Mouse (Mus musculus): ENCODE measurements around the gene Apobec2. TPM values are rescaled to one million over a fixed set of nuclear protein-coding genes. Genes with fewer than 3 reads are reported as not detected.

The Apobec2 gene
- polyA plus RNA-seq, 1 experiment from 2014 or later, result 1.2 TPM

GRCm38 (mm10) chr17:48454688-48455087 is 22.0 kb upstream of the Apobec2 start, which contains the start of gene Unc5cl:
Gene Unc5cl (plus strand): TSS chr17:48454901.
- H3K36me3 ChIP-seq, result 0 out of 2 replicates have a peak, but pooled peaks cover 3% of the 10 kb centered on the region
- ATAC-seq (ENCODE audit: low read depth) (peak; percentile 19), DNase-seq (peak; percentile 58)
- H3K4me3 ChIP-seq (replicated peaks), result peak within 1 kb of the TSS; percentile 46
- 32% methylated on average over 11 of the region's 11 CpGs for WGBS (ENCODE audit: insufficient replicate concordance)
- H3K27me3 ChIP-seq, result no peaks in the 10 kb centered on the region
- peak within 1 kb of the TSS; percentile 67 for H3K9ac ChIP-seq
- peaks cover 73% of the 10 kb centered on the region for H3K4me1 ChIP-seq (replicated peaks)
- H3K4me2 ChIP-seq, result peak within 1 kb of the TSS; percentile 62
- no peaks in the 10 kb centered on the region for H3K9me3 ChIP-seq (replicated peaks)
- H3K27ac ChIP-seq, result peak within 1 kb of the TSS; percentile 78

GRCm38 (mm10) chr17:48454190-48454589 is 21.5 kb upstream of the Apobec2 start:
- WGBS (ENCODE audit: insufficient replicate concordance), result 57% methylated on average over 7 of the region's 7 CpGs
- Histone ChIP-seq H3K36me3 (peaks cover 8% of the 10 kb centered on the region; the same call in 1 of the 2 replicates), H3K27ac (peak overlapping the region; percentile 78), H3K4me1 (replicated peaks) (peaks cover 78% of the 10 kb centered on the region), H3K9ac (peak overlapping the region; percentile 67), H3K9me3 (replicated peaks) (no peaks in the 10 kb centered on the region), H3K27me3 (no peaks in the 10 kb centered on the region), H3K4me3 (replicated peaks) (peak overlapping the region; percentile 46), H3K4me2 (peak overlapping the region; percentile 62)
- ATAC-seq (ENCODE audit: low read depth) (no peak), DNase-seq (no peak)

- H3K27me3 ChIP-seq, result no peaks in the 10 kb centered on the region
- no peak overlapping the region for H3K4me3 ChIP-seq (replicated peaks)
- H3K27ac ChIP-seq, result peak overlapping the region; percentile 64
- H3K36me3 ChIP-seq, result peaks cover 15% of the 10 kb centered on the region
- peaks cover 85% of the 10 kb centered on the region for H3K4me1 ChIP-seq (replicated peaks)
- DNase-seq (peak; percentile 28), ATAC-seq (ENCODE audit: low read depth) (no peak)
- H3K9ac ChIP-seq, result no peak overlapping the region
- no peaks in the 10 kb centered on the region for H3K9me3 ChIP-seq (replicated peaks)
- whole genome bisulfite sequencing (ENCODE audit: insufficient replicate concordance), result 64% methylated on average over 7 of the region's 7 CpGs
- no peak overlapping the region for H3K4me2 ChIP-seq
Observed at GRCm38 (mm10) chr17:48453489-48453888, 20.8 kb upstream of the Apobec2 start.

GRCm38 (mm10) chr17:48451753-48452444 is 19.2 kb upstream of the Apobec2 start:
- Histone ChIP-seq H3K9me3 (replicated peaks) (no peaks in the 10 kb centered on the region), H3K4me3 (replicated peaks) (peak overlapping the region; percentile 69), H3K9ac (peak overlapping the region; percentile 85), H3K27ac (peak overlapping the region; percentile 99), H3K27me3 (no peaks in the 10 kb centered on the region), H3K4me1 (replicated peaks) (peaks cover 86% of the 10 kb centered on the region), H3K36me3 (peaks cover 22% of the 10 kb centered on the region), H3K4me2 (peak overlapping the region; percentile 65)
- peak; percentile 15; the same call in 1 of the 2 replicates for ATAC-seq (ENCODE audit: low read depth)
- peak; percentile 27 for DNase-seq
- WGBS (ENCODE audit: insufficient replicate concordance), result 49% methylated on average over 9 of the region's 9 CpGs

- peaks cover 86% of the 10 kb centered on the region for H3K4me1 ChIP-seq (replicated peaks)
Observed at GRCm38 (mm10) chr17:48451353-48451675, 18.6 kb upstream of the Apobec2 start, which contains the start of gene Tspo2. Gene Tspo2 (minus strand): TSS chr17:48451522.

DNA sequence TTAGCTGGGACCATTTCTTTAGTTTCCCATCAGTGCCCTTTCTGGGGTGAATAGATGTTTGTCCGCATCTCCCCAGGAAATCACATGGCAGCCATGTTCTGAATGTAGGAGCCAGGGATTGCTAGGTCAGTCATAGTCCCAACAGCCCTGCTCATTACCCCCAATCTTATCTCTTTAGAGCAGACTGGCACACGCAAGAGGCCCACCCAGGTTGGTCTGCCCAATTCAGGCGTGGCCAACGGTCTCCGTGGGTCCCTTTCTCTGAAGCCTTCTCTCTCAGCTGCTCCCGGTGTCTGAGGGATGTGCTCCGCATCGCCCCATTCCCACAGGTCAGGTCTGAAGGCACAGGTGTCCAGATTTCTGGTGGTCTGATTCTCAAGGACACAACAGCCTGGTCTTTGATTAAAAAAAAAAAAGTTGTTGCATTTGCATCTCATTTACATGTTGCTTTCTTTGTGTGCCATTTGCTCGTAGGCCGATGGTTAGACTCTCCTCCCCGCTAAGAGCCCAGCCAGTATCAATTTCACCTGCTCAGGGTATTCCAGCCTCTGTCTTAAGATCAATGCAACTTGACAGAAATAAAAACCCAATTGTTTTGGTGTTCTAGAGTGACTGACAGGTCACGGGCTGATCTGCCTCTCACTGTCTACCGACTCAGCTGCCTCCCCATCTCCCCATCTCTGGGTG is 18.1 kb upstream of the Apobec2 start:
- Histone ChIP-seq H3K4me3 (replicated peaks) (peak overlapping the region; percentile 69), H3K4me2 (peak overlapping the region; percentile 65), H3K36me3 (peaks cover 27% of the 10 kb centered on the region), H3K27me3 (no peaks in the 10 kb centered on the region), H3K4me1 (replicated peaks) (peaks cover 86% of the 10 kb centered on the region), H3K9me3 (replicated peaks) (no peaks in the 10 kb centered on the region), H3K27ac (peak overlapping the region; percentile 99), H3K9ac (peak overlapping the region; percentile 85)
- DNase-seq, result peak; percentile 81
- ATAC-seq (ENCODE audit: low read depth), result peak; percentile 87
- WGBS (ENCODE audit: insufficient replicate concordance), result 16% methylated on average over 13 of the region's 13 CpGs

More at GRCm38 (mm10) chr17:48451353-48451675, 18.6 kb upstream of the Apobec2 start, which contains the start of gene Tspo2:
- ATAC-seq (ENCODE audit: low read depth) (peak; percentile 74), DNase-seq (peak; percentile 76)
- Histone ChIP-seq H3K36me3 (peaks cover 27% of the 10 kb centered on the region), H3K27me3 (no peaks in the 10 kb centered on the region), H3K4me3 (replicated peaks) (peak within 1 kb of the TSS; percentile 69), H3K9ac (peak within 1 kb of the TSS; percentile 85), H3K27ac (peak within 1 kb of the TSS; percentile 99), H3K4me2 (peak within 1 kb of the TSS; percentile 65), H3K9me3 (replicated peaks) (no peaks in the 10 kb centered on the region)
- 21% methylated on average over 7 of the region's 7 CpGs for WGBS (ENCODE audit: insufficient replicate concordance)

GRCm38 (mm10) chr17:48447675-48448074 is 14.9 kb upstream of the Apobec2 start:
- DNase-seq (no peak), ATAC-seq (ENCODE audit: low read depth) (peak; percentile 47)
- peaks cover 27% of the 10 kb centered on the region for H3K36me3 ChIP-seq
- H3K4me3 ChIP-seq (replicated peaks), result peak overlapping the region; percentile 69
- no peaks in the 10 kb centered on the region for H3K9me3 ChIP-seq (replicated peaks)
- H3K9ac ChIP-seq, result peak overlapping the region; percentile 85
- peak overlapping the region; percentile 99 for H3K27ac ChIP-seq
- 49% methylated on average over 8 of the region's 8 CpGs for WGBS (ENCODE audit: insufficient replicate concordance)
- H3K27me3 ChIP-seq, result no peaks in the 10 kb centered on the region
- peak overlapping the region; percentile 65 for H3K4me2 ChIP-seq
- peaks cover 73% of the 10 kb centered on the region for H3K4me1 ChIP-seq (replicated peaks)

DNA sequence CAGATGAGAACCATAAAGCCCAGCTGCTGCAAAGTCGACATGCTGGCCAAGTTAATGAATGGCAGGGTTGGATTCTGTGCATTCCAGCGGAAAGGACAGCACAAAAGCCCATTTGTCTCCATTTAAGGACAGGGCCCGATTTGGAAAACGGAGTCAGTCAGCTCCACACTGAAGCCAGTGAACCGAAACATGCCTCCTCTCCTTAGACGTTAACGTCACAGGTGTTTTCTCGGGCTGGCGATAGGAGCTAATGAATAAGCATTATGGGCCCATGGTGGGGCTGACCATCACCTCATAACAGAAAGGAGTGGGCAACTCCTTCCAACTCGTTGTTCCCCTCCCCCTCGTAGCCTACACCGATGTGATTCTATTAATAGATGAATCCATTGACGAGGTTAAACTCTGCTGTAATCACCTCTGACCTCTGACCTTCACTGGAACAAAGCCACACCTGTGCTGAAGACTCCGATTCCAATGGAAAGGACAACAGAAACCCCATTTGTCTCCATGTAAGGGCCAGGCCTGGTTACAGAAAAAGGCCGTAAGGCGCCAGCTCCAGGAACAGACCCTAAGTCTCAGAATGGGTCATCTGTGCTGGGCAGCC is 10.9 kb upstream of the Apobec2 start:
- WGBS (ENCODE audit: insufficient replicate concordance), result 81% methylated on average over 16 of the region's 16 CpGs
- Histone ChIP-seq H3K4me3 (replicated peaks) (no peak overlapping the region), H3K9me3 (replicated peaks) (no peaks in the 10 kb centered on the region), H3K4me1 (replicated peaks) (peaks cover 43% of the 10 kb centered on the region), H3K4me2 (no peak overlapping the region), H3K36me3 (peaks cover 13% of the 10 kb centered on the region), H3K9ac (no peak overlapping the region), H3K27me3 (no peaks in the 10 kb centered on the region), H3K27ac (no peak overlapping the region; the same call in 1 of the 2 replicates)
- DNase-seq (no peak), ATAC-seq (ENCODE audit: low read depth) (no peak)

GRCm38 (mm10) chr17:48442745-48443457 is 10.2 kb upstream of the Apobec2 start:
- Histone ChIP-seq H3K27ac (no peak overlapping the region), H3K9me3 (replicated peaks) (no peaks in the 10 kb centered on the region), H3K9ac (no peak overlapping the region), H3K27me3 (no peaks in the 10 kb centered on the region), H3K4me2 (no peak overlapping the region), H3K4me3 (replicated peaks) (no peak overlapping the region), H3K36me3 (peaks cover 8% of the 10 kb centered on the region), H3K4me1 (replicated peaks) (peaks cover 37% of the 10 kb centered on the region)
- no peak for ATAC-seq (ENCODE audit: low read depth)
- WGBS (ENCODE audit: insufficient replicate concordance), result 73% methylated on average over 7 of the region's 7 CpGs
- DNase-seq, result no peak

- ATAC-seq (ENCODE audit: low read depth) (no peak), DNase-seq (no peak)
- Histone ChIP-seq H3K9me3 (replicated peaks) (no peaks in the 10 kb centered on the region), H3K27ac (no peak overlapping the region), H3K4me3 (replicated peaks) (no peak overlapping the region), H3K9ac (no peak overlapping the region), H3K4me2 (no peak overlapping the region), H3K4me1 (replicated peaks) (peaks cover 30% of the 10 kb centered on the region), H3K36me3 (no peaks in the 10 kb centered on the region), H3K27me3 (no peaks in the 10 kb centered on the region)
- WGBS (ENCODE audit: insufficient replicate concordance), result 64% methylated on average over 7 of the region's 7 CpGs
Observed at GRCm38 (mm10) chr17:48437421-48437911, 4.7 kb upstream of the Apobec2 start.
